Mouse (Mus musculus) CH12.LX (cell line): Measurements from ENCODE around the gene Iqschfp.

Source experiments
- CTCF ChIP-seq, 2 experiments: IDR thresholded peaks in 1 of 2; conservative IDR thresholded peaks in 1 of 2; 2 replicates each; pipeline ENCODE4 v1.5.1; 2011 to 2012; ENCODE audit warnings: low read depth in 2 of 2, low read length in 2 of 2, improper control_type of control experiment in 1 of 2, inconsistent platforms in 1 of 2, mild to moderate bottlenecking in 1 of 2, moderate library complexity in 1 of 2
- EP300 ChIP-seq: IDR thresholded peaks from 2 replicates; pipeline ENCODE4 v1.6.1; 2011; ENCODE audit warnings: low read length, improper control_type of control experiment
- HCFC1 ChIP-seq: IDR thresholded peaks from 2 replicates; pipeline ENCODE4 v1.6.1; 2012; ENCODE audit warnings: low read depth, mild to moderate bottlenecking, inconsistent platforms, low read length, improper control_type of control experiment
- MAZ ChIP-seq: IDR thresholded peaks from 2 replicates; pipeline ENCODE4 v1.6.1; 2012; ENCODE audit warnings: low read depth, mild to moderate bottlenecking, inconsistent platforms, low read length, improper control_type of control experiment, moderate library complexity
- NELFE ChIP-seq: IDR thresholded peaks from 2 replicates; pipeline ENCODE4 v1.6.1; 2011; ENCODE audit warnings: low read depth, low read length, improper control_type of control experiment
- POLR2A ChIP-seq: IDR thresholded peaks from 2 replicates; pipeline ENCODE4 v1.6.1; 2011; ENCODE audit warnings: low read depth, mild to moderate bottlenecking, improper control_type of control experiment, low read length
- SMC3 ChIP-seq: IDR thresholded peaks from 2 replicates; pipeline ENCODE4 v1.6.1; 2011; ENCODE audit warnings: low read depth, low read length, improper control_type of control experiment
- TBP ChIP-seq: conservative IDR thresholded peaks from 2 replicates; pipeline ENCODE4 v1.6.1; 2011; ENCODE audit warnings: low read depth, low read length, improper control_type of control experiment
- USF1 ChIP-seq: IDR thresholded peaks from 2 replicates; pipeline ENCODE4 v1.6.1; 2014; ENCODE audit warnings: low read depth, mild to moderate bottlenecking, inconsistent platforms, low read length, improper control_type of control experiment
- USF2 ChIP-seq: conservative IDR thresholded peaks from 2 replicates; pipeline ENCODE4 v1.6.1; 2011; ENCODE audit warnings: low read depth, low read length, improper control_type of control experiment
- ZC3H11A ChIP-seq: IDR thresholded peaks from 2 replicates; pipeline ENCODE4 v1.6.1; 2012; ENCODE audit warnings: low read depth, mild to moderate bottlenecking, inconsistent platforms, low read length, improper control_type of control experiment
- ZKSCAN1 ChIP-seq: IDR thresholded peaks from 2 replicates; pipeline ENCODE4 v1.6.1; 2012; ENCODE audit warnings: low read depth, inconsistent platforms, low read length, improper control_type of control experiment, borderline replicate concordance
- ZNF384 ChIP-seq: IDR thresholded peaks from 2 replicates; pipeline ENCODE4 v1.6.1; 2012; ENCODE audit warnings: low read depth, low read length, improper control_type of control experiment, inconsistent platforms

DNA sequence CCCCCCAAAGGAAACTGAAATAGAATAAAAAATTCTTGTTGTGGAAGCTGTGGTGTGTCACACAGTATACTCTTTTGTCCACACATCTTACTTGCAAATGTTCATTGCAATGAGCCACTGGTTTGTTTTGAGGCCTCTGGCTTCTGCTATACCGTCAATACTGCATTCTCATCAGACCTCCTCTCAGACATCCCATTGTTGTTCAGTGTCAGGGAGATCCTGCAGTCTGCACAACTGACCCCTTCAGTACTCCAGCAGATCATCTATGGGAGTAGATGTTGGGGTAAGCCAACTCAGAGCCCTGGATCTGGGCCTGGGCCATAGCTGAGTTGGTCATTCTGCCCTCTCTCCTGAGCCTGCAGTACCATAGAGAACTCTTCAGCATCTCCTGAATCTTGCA is 595.6 kb downstream of the Iqschfp start:
- TF ChIP-seq NELFE (no peak), POLR2A (no peak), CTCF (conservative IDR thresholded peaks at IDR 0.05 in 1 of 2, IDR thresholded peaks at IDR 0.05 in 1 of 2; ENCODE audit: low read depth in 2 of 2, low read length in 2 of 2) (no peak), TBP (no peak), ZNF384 (no peak), MAZ (no peak), HCFC1 (no peak), ZKSCAN1 (no peak), SMC3 (no peak), USF2 (no peak), EP300 (no peak), USF1 (no peak), ZC3H11A (no peak)
